Mouse (Mus musculus) left cerebral cortex, postnatal 10 days (tissue): ENCODE measurements at regions not wholly inside any gene's neighbourhood (a gene's known extent, or its start where the extent isn't known, plus 50 kb on each side); places are given as distances from the start of the nearest gene placed in this dataset.

Experiments
- DNase-seq, 2 experiments: peaks; one replicate each; pipeline ENCODE4 v3.0.0; 2021 to 2022; ENCODE audit warnings: low spot score in 2 of 2, mixed read lengths in 1 of 2; ENCODE audit errors: extremely low spot score in 1 of 2
- intact Hi-C: fragments of 180-260 bp; cut with DNase I; formaldehyde crosslinking; loops from one replicate; pipeline ENCODE4 v1.15.1; 2025

DNA sequence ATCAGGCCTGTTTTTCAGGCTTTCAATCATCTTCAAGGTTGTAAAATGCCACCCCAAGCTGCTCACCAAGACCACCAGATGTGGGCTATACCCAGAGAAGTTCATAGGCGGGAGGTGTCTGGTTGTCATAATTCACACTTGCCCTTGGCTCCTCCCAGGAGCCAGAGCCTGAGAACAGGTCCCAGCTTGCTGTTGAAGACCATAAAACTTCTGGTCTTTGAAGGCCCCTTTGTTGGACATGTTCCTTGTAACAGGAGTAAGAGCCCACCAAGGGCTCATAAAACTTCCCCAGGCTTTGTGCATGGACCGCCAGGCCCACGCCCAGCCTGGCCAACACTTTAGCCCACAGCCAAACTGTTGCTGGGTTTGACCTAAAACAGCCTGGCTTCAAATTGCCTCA lies 62.6 kb upstream of the Atp6ap2 start:
- intact Hi-C loops = no loop called here
- DNase-seq = no peak

DNA sequence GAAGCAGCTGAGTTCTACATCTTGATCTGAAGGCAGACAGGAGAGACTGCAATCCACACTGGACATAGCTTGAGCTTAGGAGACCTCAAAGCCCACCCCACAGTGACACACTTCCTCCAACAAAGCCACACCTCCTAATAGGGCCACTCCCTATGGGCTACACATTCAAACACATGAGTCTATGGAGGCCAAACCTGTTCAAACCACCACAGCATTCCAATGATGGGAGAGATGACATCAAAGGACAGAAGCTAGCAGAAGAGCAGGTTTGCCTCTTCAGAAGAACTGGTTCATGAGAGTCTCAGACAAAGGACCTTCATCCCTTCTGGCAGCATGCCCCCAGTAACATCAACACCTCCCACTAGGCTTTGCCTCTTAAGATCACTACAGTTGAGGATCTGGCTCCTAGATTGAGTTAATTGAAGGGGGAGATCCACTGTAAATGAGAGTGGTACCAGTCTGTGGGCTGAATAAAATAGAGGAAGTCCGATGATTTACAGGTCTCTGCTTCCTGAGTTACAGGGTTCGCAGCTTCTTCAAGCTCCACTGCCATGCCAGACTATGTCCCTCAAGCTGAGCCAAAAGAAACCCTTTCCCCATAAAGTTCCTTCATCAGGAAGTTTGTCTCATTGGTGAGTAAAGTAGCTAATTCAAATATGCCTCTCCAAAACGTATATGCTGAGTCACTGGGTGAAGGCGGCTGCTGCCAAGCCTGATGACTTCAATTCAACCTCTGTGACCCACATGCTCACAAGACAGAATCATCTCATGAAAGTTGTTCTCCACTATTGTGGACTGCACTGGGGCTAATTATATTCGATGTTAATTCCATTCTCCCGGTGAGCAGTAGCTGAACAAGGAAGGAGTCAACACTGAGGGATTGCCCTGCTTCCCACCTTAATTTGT lies 56.9 kb upstream of the Atp6ap2 start:
- DNase-seq = no peak
- intact Hi-C loops = no loop called here
